Mouse (Mus musculus) cerebellum, adult 8-10 months (tissue): ENCODE data around the gene Cbln3.
A peak's percentile ranks its signal among the peaks of the same experiment; 100 is the strongest.

Experiments
- DNase-seq: peaks from one replicate; pipeline ENCODE4 v3.0.0; 2022

Cbln3 gene

DNA sequence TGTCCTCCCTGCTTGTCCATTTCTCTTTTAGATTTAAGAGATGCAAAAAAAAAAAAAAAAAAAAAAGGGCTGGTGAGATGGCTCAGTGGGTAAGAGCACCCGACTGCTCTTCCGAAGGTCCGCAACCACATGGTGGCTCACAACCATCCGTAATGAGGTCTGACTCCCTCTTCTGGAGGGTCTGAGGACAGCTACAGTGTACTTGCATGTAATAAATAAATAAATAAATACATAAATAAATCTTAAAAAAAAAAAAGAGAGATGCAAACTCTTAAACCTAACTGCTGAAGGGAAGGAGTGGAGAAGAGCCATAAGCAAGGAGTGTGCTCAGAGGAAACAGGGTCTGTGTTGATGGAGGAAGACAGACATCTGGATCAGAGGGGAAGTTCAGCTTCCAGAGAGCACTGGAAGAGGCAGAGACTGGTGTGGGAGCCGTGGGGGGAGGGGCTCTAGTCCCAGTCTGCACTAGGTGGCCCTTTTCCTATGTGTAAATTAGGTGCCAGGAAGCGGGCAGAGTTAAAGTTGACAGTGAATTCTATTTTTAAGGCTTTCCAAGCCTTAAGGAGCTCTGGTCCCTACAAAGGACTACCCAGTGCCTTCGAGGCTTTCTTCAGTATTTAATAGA, 5.8 kb downstream of the Cbln3 start:
- peak; percentile 19 for DNase-seq

DNA sequence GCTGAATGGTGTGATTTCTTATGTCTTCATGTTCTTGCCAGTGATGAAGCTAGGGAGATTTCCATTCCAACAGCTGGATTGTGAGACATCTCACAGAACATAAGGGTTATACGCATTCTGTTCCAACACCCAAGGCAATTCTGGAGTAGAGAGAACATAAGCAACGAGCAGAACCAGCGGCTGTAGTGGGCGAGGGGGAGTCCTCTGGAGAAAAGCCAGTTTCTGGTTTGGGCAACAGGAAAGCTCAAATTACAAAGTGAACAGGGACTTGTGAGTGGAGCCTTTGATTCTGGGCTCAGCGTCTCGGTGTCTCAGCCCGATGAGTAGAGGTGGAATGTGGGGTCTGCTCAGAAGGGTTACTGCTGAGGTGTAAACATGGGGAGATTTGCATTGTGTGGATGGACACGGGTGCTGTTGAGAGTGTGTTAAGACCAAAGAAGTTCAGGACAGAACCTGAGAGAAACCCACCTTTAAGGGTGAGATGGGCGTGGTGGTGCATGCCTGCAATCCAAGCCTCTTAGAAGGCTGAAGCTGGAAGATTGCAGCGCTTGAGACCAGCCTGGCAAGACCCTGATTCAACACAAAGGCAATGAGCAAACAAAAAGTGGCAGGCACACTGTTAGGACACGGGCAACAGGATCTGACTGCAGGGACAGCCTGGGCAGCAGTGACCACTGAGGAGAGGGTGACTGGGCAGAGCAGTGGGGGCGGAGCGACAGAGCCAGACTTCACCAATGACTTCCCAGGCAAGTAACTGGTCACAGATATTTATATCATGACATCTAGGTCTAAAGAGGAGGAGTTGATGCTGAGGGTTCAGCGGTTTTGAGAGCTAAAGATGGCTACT, 6.5 kb downstream of the Cbln3 start:
- DNase-seq: peak; percentile 49

DNA sequence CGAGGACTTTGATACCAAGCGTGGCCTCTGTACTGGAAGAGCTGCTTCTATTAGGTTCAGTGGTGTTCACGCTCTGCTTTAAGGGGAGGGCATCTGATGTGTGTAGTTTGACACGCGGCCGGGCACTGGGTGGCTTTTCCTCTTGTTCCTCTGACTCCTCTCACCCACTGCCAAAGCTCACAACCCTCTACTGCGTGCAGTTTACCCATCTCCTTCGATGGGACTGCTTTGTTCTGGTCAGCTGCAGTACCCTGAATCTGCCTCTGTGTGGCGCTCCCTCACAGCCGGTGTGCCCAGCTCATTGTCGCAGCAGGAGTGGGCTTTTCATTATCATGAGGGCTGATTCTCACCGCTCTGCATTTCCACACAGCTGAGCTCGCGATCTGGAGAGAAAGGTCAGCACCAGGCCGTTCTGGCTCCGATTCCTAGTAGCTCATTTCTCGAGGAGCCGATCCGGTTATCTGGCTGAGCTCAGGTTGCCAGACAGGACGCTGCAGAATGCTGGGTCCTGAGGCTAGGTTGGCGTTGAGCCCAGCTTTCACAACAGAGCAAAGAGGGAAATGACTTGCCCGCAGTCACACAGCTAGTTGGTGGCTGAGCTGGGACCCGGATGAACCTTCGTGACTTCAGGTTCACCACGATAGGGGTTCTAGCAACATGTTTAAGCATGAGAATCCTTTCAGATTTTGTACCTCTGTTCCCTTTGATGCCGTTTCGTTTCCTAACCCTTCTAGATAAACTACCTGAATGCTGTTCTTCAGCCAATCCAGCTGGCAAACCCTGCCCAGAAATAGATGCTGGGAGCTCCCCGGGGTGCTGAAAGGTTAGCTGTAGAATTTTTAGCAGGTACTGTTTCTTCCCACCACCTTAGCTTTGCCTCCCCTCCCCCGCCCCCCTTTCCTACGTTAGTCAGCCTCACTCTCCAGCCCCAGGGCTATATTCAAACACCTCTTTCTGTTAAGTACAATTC, 10.2 kb downstream of the Cbln3 start:
- peak; percentile 94 for DNase-seq

DNA sequence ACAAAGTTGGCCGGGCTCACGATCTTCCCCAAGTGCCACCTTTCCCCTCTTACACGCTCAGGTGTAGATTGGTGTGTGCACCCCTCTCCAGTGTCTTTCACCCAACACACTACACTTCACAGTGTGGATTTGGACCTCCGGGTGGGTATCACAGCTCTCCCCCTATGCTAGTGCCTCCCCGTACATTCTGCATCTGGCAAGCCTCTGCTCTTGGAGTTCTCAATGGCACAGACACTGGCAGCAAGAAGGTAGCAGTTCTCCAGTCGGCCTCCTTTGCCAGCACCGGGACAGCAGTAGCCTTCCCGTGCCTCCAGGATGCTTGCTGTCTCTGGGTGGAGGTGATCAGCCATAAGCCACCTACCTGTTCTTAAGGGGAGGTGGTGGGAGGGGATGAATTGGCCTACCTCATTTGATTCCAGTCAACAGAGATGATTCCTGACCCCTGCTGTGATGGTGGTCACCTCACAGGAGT, 10.9 kb downstream of the Cbln3 start:
- DNase-seq: no peak

DNA sequence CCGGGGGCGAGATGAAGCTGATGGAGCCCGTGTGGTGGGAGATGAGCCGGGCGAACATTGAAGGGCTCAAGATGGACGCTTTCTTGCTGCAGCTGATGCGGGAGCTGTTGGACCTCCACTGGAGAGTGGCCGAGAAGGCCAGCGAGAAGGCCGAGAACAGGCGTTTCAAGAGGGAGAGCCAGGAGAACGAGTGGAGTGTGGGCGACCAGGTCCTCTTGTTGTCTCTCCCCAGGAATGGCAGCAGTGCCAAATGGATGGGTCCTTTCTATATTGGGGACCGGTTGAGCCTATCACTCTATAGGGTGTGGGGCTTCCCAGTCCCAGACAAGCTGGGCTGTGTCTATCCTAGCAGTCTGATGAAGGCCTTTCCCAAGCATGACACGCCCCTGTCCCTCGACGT, 11.6 kb downstream of the Cbln3 start:
- peak; percentile 26 for DNase-seq

DNA sequence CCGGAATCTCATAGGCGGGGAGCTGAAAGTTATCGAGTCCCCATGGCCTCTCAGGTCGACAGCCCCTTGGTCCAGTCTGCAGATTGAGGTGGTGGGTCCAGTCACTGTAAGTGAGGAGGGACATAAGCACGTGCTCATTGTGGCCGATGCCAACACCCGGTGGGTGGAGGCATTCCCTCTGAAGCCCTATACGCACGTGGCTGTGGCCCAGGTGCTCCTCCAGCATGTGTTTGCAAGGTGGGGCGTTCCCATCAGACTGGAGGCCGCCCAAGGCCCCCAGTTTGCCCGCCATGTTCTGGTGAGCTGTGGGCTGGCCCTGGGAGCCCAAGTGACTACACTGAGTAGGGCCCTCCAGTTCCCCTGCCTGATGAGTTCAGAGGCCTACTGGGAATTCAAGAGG, 12.2 kb downstream of the Cbln3 start:
- DNase-seq: peak; percentile 20

DNA sequence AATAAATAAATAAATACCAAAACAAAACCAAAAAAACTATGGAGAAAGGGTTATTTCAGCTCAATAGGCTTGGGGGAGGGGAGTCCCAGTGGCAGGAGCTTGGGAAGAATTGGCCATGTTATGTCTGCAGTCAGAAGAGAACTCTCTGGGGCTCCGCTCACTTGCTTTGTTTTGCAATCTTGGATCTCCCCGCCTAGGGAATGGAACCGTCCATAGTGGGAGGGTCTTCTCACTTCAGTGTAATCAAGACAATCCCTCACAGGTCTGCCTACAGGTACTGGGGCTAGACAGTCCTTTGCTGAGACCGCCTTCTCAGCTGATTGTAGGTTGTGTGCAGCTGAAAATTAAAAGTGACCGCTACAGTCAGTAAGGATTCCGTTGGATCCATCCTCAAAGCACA, 14.7 kb downstream of the Cbln3 start:
- no peak for DNase-seq

DNA sequence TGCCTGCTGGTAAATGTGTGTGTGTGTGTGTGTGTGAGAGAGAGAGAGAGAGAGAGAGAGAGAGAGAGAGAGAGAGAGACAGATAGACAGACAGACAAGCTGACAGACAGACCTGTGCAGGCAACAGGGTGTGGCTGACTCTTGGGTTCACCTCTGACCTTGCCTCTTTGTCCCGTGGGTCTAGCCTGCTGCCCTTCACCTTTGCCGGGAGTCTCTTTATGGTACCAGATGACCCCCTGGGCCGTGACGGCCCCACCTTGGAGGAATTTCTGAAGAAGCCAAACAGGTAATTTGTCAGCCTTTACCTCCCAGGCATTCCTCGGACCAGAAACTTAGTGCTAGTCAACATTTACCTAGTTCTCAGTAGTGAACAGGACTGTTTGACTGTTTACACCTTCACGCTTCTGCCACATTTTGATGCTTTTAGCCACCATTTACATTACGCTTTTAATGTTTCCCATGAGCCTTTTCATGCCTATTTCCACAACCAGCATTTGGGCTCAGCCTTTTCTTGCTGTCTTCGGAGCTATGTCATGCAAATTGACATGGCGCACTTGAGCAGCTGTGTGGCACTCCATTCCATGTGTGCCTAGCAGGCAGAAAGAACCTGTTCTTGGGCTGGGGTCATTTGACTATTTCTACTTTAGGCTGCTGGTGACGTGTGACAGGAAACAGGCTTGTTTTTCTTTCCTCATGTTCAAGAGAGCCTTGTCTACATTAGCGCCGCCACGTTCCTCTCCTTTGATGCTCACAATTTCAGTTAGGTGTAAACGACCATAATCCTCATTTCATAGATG, 15.8 kb downstream of the Cbln3 start:
- no peak for DNase-seq

DNA sequence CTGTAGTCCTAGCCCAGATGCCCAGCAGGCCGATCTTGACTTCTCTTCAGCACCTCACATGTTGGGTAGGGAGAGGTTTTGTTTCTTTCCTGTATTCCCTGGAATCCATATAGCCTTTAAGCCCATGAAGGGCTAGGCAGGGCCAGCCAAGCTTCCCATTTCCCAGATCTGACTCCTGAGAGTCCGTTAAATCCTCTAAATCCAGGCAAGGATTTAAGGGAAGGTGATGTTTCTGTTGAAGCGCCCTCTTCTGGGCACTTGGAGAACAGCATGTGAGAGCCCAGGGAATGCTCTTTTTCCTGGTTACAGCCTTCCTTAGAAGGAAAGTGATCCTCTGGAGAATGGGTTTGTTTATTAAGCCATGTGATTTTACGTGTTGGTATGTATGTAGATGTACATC, 17.2 kb downstream of the Cbln3 start:
- DNase-seq: peak; percentile 70

DNA sequence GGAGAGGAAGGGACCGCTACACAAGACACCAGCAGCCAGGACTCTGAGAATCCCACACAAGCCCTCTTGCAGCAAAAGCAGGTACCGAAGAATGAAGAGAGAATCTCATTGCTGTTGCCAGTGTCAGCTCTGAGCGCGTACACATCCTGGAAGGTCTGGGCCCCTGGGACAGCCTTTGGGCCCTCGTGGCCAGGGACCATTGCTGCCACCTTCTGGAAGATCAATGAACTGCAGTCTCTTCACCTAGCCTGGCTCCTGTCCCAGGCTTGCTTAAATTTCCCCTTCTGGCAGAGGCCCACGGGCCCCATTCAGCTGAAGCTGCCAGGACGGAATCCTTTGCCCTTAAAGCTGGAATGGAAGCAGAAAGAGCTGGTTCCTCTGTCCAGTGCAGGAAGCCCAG, 20.4 kb downstream of the Cbln3 start:
- DNase-seq: peak; percentile 79

DNA sequence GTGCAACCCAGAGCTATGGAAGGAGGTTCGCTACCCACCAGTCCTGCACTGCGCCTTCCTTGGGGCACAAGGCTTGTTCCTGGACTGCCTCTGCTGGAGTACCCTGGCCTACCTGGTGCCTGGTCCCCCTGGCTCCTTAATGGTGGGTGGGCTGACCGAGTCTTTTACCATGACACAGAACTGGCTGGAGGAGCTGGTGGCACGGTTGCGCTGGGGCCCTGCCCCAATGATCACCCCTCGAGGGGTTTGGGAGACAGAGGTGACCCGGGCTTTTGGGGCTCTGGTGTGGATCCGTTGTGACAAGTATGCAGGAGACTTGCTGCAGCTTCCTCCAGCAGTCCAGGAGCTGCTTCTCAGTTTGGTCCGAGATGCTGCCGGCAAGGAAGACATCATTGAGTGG, 21.2 kb downstream of the Cbln3 start:
- DNase-seq: no peak

DNA sequence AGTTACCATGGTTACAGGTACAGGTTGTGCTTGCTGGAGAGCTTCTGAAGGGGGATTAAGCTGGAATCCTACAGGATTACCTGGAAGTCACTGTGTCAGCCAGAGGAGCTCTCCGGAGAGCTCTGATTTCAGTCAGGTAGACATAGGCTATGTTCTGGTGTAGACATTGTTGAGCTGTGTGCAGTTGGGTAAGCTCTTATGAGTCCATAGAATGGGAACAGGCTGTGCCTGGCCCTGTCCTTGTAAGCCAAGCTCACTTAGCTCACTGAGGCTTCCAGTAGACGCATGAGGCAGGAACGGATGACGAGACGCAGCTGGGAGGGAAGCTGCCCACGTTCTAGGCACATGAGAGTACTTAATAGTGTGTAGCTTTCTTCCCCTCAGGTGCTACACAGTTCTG, 22.0 kb downstream of the Cbln3 start:
- DNase-seq: no peak

DNA sequence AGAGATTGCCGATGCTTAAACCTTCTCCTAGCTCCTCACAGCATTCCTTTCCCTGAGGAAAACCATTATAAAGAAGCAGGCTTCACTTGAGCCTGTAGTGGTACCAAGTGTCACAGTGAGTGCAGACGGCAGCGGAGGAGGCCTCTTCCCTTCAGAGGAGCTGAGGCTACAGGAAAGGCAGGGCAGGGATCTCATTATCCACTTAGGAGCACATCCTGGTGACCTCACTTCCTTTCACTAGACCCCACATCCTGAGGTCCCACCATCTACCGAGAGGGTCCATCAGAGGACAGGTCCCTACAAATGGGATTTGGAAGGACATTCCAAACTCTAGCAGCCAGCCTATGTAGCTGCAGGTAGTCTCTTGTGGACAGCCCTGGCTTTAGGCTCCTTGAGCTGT, 26.6 kb downstream of the Cbln3 start:
- no peak for DNase-seq

DNA sequence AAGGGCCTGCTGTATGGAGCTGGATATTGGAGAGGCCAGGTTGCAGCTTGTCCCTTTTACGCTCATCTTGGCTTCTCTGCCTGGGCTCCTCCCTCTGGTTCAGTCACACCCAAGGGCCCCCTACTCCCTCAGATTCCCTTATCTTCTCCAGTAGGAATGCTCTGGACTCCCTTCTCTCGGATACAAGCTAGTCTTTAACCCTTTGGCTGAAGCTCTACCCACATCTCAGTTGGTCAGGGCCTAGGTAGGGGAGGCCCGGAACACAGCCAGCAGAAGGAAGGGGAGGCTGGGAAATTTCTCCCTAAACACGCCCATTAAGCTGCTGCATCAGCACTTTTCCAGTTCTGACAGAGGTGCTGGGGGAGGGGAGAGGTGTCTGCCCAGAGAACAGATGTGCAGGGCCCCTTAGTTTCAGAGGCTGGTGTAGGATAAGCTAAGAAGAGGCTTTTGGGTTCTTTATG, 29.1 kb downstream of the Cbln3 start:
- no peak for DNase-seq

DNA sequence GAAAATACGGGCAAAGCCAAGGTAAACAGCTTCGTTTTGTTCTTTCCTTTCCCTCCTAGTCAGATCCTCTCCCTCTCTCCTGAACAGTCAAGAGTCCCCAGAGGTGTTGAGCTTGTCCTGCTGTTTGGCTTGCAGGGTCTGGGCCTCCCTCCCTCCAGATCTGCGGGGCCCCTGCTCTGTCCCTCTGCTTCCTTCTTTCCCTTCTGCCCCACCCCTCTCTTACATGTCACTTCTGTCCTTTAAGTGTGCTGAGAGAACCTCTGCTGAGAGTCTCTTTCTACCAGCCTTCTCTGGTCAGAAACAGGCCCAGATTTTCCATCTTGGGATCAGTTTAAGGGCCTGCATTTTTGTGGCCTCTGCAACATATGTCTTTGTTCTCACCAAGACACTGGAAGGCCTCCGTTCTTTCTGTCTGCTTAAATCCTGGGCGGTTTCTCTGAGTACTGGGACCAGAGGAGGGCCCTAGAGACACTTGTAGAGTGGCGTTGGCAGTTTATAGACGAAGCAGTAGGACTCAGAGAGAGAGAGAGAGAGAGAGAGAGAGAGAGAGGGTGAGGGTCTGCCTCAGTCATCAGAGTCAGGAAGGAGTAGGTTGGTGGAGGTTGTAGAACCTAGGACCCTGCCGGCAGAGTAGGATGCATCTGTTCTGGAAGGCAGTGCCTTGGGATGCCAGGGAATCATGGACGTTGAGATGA, 29.6 kb downstream of the Cbln3 start:
- no peak for DNase-seq

DNA sequence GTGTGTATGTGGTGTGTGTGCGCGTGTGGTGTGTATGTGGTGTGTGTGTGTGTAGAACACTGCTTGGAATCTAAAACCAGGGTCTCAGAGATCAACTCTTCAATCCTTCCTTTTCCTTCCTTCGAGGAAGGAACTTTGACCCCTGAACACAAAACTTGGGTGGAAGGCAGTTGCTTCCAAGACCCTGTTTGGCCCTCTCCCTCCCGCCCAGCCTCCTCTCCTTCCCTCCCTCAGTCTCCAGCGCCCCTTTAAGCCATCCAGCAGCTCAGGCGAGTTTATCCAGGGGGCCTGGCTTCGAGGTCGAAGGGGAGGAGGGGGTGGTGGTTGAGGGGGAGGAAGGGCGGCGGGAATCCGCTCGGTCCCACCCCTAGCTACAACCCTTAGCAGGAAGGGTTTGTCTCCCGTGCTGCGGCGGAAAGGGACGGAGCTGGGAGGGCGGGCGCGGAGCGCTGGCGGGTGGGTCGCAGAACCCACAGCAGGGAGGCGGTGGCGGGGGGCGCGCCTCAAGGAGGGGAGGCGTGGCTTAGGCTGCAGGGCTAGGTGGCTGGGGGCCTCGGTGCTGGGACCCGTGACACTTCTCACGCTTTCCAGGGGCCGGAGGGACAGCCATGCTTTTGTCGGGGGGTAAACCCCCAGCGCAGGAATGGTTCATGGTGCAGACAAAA, 30.4 kb downstream of the Cbln3 start, which contains the start of gene Nynrin:
Gene Nynrin (plus strand): TSS at position 390 of the 665 bp plus-strand sequence.
- DNase-seq: no peak

DNA sequence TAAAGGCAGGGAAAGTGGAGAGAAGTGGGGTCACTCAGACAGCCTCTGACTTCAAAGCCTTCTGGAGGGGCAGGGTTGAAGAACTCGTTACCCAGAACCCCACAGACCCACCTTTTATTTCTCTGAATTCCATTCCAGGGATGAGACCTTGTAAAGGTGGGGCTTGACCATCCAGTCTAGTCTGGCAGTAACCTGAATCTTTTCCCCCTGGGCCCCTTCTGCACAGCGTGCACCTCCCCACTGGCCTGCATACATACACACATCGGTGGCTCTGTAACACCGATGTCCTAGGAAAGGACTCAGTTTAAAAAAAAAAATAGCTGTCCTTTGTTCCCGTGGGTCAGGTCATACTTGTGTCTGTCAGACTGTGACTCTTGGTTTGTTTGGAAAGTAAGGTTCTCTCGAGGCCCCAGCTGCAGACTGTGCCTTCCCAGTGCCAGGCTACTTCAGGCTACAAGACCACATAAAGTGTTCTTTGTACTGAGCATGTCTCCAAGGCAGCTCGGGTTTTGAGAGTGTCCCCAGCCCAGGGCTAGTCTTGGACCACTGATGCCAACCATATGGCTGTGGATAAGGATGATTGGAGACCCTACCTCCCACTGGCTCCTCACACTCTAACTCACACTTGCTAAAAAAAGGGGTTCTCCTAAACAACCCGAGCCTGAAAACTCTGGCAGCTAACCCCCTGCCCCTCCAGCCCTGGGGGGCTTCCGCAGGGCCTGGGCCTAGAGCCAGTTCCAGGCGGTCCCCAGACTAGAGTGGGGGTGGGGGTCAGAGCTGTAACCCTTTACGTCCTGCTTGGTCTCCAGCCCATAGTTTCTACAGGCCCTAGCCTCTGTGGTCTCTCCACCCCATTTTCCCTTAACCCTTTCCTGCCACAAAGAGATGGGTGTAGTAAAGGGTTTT, 31.3 kb downstream of the Cbln3 start:
- DNase-seq: no peak

DNA sequence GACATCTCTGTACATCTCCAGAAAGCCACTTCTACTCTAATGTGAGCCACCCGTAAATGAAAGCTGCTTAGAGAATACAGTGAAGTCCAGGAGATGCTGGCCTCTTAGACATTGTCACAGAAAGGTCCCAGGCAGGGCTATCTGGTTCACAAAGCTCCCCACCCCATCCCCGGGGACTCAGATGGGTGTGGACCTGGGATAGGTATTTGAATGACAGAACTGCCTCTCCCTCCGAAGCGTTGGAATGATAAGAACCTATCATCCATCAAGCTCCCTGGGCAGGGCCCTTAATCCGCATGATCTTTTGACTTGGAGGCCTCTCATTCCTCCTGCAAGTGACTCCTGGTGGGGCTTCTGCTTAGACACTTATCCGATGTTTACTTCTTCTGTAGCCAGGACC, 33.3 kb downstream of the Cbln3 start:
- DNase-seq: no peak

DNA sequence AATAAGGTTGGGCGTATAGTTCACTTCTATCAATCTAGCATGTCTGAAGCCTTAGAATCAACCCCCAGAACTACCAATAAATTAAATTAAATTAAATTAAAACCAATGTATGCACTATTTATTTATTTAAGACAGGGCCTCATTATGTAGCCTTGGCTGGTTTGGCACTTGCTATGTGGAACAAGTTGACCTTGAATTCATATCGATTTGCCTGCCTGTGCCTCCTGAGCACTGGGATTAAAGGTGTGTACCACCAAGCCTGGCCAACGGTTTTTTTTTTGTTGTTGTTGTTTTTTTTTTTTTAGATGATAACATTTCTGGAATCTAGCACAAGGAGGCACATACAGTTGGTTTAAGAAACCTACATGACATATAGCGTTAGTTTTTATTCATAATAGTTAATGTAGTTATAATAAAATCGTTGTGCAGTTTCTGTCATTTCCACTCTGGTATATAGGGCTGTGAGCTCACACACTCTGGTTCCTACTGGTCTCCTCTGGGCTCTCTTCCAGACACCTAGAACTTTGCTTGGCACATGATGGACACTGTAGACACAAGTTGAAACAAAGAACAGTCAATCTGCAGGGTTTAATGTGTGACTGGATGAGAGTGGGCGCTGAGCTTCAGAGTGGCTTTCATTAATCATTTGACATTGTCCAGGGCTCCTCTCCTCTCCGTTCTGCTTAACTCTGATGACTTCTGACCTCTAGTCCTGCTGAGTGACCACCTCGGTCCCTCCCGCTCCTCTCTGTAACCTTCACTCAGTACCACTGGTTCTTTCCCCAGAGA, 38.5 kb downstream of the Cbln3 start:
- no peak for DNase-seq
